Mouse (Mus musculus): Measurements from ENCODE around the gene Mab21l2.
A peak's percentile ranks its signal among the peaks of the same experiment; 100 is the strongest.

- TF ChIP-seq CTCF (IDR thresholded peaks at IDR 0.05; ENCODE audit: borderline replicate concordance, insufficient read depth, low read length) (no peak), POLR2A (IDR thresholded peaks at IDR 0.05; ENCODE audit: low read depth, low read length) (peak; percentile 15; the same call in 1 of the 2 replicates)
These were observed 9.5 kb downstream of the Mab21l2 start for GRCm38 (mm10) chr3:86538645-86539554.
